Mouse (Mus musculus): Measurements from ENCODE around the gene Xdh. TPM values are rescaled to one million over a fixed set of nuclear protein-coding genes. Genes with fewer than 3 reads are reported as not detected.

Xdh gene
- 1.6 and 1.9 TPM in 2 replicates for polyA plus RNA-seq (2015; fragmentation: Nextera tagmentation; extraction: Ambion mirVana)

- Histone ChIP-seq H3K36me3 (ENCODE audit: insufficient read depth, low read length) (no peaks in the 10 kb centered on the region), H3K27ac (no peak within 1 kb of the TSS), H3K9me3 (replicated peaks; ENCODE audit: low read length) (no peaks in the 10 kb centered on the region), H3K4me1 (replicated peaks; ENCODE audit: insufficient read depth, low read length) (no peaks in the 10 kb centered on the region), H3K4me2 (ENCODE audit: low read length) (peak within 1 kb of the TSS; percentile 30), H3K4me3 (replicated peaks; ENCODE audit: low read depth, low read length) (no peak within 1 kb of the TSS), H3K27me3 (ENCODE audit: insufficient read depth, low read length) (no peaks in the 10 kb centered on the region), H3K9ac (ENCODE audit: low read depth, low read length) (no peak within 1 kb of the TSS)
- no peak for TF ChIP-seq CTCF (IDR thresholded peaks at IDR 0.05; ENCODE audit: low read depth)
- ATAC-seq (replicated peaks; ENCODE audit: low FRiP score, low read depth), result peak; percentile 82
- 48% methylated on average over 13 of the region's 13 CpGs for WGBS
- peak; percentile 70 for DNase-seq (ENCODE audit: low spot score)
These were observed at the start of gene Xdh for GRCm38 (mm10) chr17:73950062-73950735. Xdh (minus strand) TSS chr17:73950196.

GRCm38 (mm10) chr17:73995907-73996645, 46.1 kb upstream of the Xdh start:
- WGBS, result 86% methylated on average over 13 of the region's 13 CpGs
- H3K4me2 ChIP-seq (ENCODE audit: low read length), result no peak overlapping the region
- no peaks in the 10 kb centered on the region for H3K27me3 ChIP-seq (ENCODE audit: insufficient read depth, low read length)
- DNase-seq (ENCODE audit: low spot score) (no peak), ATAC-seq (replicated peaks; ENCODE audit: low FRiP score, low read depth) (no peak)
- H3K4me3 ChIP-seq (replicated peaks; ENCODE audit: low read depth, low read length), result no peak overlapping the region
- no peak for TF ChIP-seq CTCF (IDR thresholded peaks at IDR 0.05; ENCODE audit: low read depth)
- no peak overlapping the region for H3K27ac ChIP-seq
- H3K4me1 ChIP-seq (replicated peaks; ENCODE audit: insufficient read depth, low read length), result no peaks in the 10 kb centered on the region
- no peak overlapping the region for H3K9ac ChIP-seq (ENCODE audit: low read depth, low read length)
- no peaks in the 10 kb centered on the region for H3K36me3 ChIP-seq (ENCODE audit: insufficient read depth, low read length)
- no peaks in the 10 kb centered on the region for H3K9me3 ChIP-seq (replicated peaks; ENCODE audit: low read length)

- H3K4me3 ChIP-seq (replicated peaks; ENCODE audit: low read depth, low read length), result no peak overlapping the region
- no peak for ATAC-seq (replicated peaks; ENCODE audit: low FRiP score, low read depth)
- H3K36me3 ChIP-seq (ENCODE audit: insufficient read depth, low read length), result no peaks in the 10 kb centered on the region
- no peak overlapping the region for H3K4me2 ChIP-seq (ENCODE audit: low read length)
- DNase-seq (ENCODE audit: low spot score), result no peak
- no peak for TF ChIP-seq CTCF (IDR thresholded peaks at IDR 0.05; ENCODE audit: low read depth)
- no peaks in the 10 kb centered on the region for H3K9me3 ChIP-seq (replicated peaks; ENCODE audit: low read length)
- WGBS, result 91% methylated on average over 4 of the region's 4 CpGs
- no peaks in the 10 kb centered on the region for H3K27me3 ChIP-seq (ENCODE audit: insufficient read depth, low read length)
- no peaks in the 10 kb centered on the region for H3K4me1 ChIP-seq (replicated peaks; ENCODE audit: insufficient read depth, low read length)
- no peak overlapping the region for H3K27ac ChIP-seq
- no peak overlapping the region for H3K9ac ChIP-seq (ENCODE audit: low read depth, low read length)
These were observed 41.3 kb upstream of the Xdh start for GRCm38 (mm10) chr17:73991264-73991663.

- no peak for DNase-seq (ENCODE audit: low spot score)
- no peak for TF ChIP-seq CTCF (IDR thresholded peaks at IDR 0.05; ENCODE audit: low read depth)
- Histone ChIP-seq H3K27me3 (ENCODE audit: insufficient read depth, low read length) (no peaks in the 10 kb centered on the region), H3K9ac (ENCODE audit: low read depth, low read length) (no peak overlapping the region), H3K27ac (no peak overlapping the region), H3K4me1 (replicated peaks; ENCODE audit: insufficient read depth, low read length) (no peaks in the 10 kb centered on the region; the same call in 1 of the 2 replicates), H3K4me2 (ENCODE audit: low read length) (no peak overlapping the region), H3K4me3 (replicated peaks; ENCODE audit: low read depth, low read length) (no peak overlapping the region), H3K9me3 (replicated peaks; ENCODE audit: low read length) (no peaks in the 10 kb centered on the region), H3K36me3 (ENCODE audit: insufficient read depth, low read length) (no peaks in the 10 kb centered on the region)
- WGBS, result 69% methylated on average over 2 of the region's 2 CpGs
- ATAC-seq (replicated peaks; ENCODE audit: low FRiP score, low read depth), result no peak
These were observed 36.6 kb upstream of the Xdh start for GRCm38 (mm10) chr17:73986571-73986970.

GRCm38 (mm10) chr17:73985936-73986335, 35.9 kb upstream of the Xdh start:
- no peaks in the 10 kb centered on the region; the same call in 1 of the 2 replicates for H3K4me1 ChIP-seq (replicated peaks; ENCODE audit: insufficient read depth, low read length)
- H3K27me3 ChIP-seq (ENCODE audit: insufficient read depth, low read length), result no peaks in the 10 kb centered on the region
- H3K36me3 ChIP-seq (ENCODE audit: insufficient read depth, low read length), result no peaks in the 10 kb centered on the region
- ATAC-seq (replicated peaks; ENCODE audit: low FRiP score, low read depth) (0 out of 2 replicates have a peak, but pooled peaks have one; percentile 13), DNase-seq (ENCODE audit: low spot score) (no peak)
- H3K4me3 ChIP-seq (replicated peaks; ENCODE audit: low read depth, low read length), result no peak overlapping the region
- no peak overlapping the region for H3K9ac ChIP-seq (ENCODE audit: low read depth, low read length)
- no peak overlapping the region for H3K27ac ChIP-seq
- no peaks in the 10 kb centered on the region for H3K9me3 ChIP-seq (replicated peaks; ENCODE audit: low read length)
- TF ChIP-seq CTCF (IDR thresholded peaks at IDR 0.05; ENCODE audit: low read depth), result no peak
- no peak overlapping the region for H3K4me2 ChIP-seq (ENCODE audit: low read length)
- WGBS, result 65% methylated on average over 4 of the region's 4 CpGs

GRCm38 (mm10) chr17:73984508-73984907, 34.5 kb upstream of the Xdh start:
- Histone ChIP-seq H3K27ac (no peak overlapping the region), H3K9me3 (replicated peaks; ENCODE audit: low read length) (no peaks in the 10 kb centered on the region), H3K9ac (ENCODE audit: low read depth, low read length) (no peak overlapping the region), H3K4me3 (replicated peaks; ENCODE audit: low read depth, low read length) (no peak overlapping the region), H3K4me1 (replicated peaks; ENCODE audit: insufficient read depth, low read length) (no peaks in the 10 kb centered on the region; the same call in 1 of the 2 replicates), H3K36me3 (ENCODE audit: insufficient read depth, low read length) (no peaks in the 10 kb centered on the region), H3K27me3 (ENCODE audit: insufficient read depth, low read length) (no peaks in the 10 kb centered on the region), H3K4me2 (ENCODE audit: low read length) (no peak overlapping the region)
- 3% methylated on average over 4 of the region's 4 CpGs for WGBS
- no peak for TF ChIP-seq CTCF (IDR thresholded peaks at IDR 0.05; ENCODE audit: low read depth)
- peak; percentile 66; the same call in 1 of the 2 replicates for ATAC-seq (replicated peaks; ENCODE audit: low FRiP score, low read depth)
- DNase-seq (ENCODE audit: low spot score), result peak; percentile 81

All from kidney, postnatal 0 days (tissue).